Mouse (Mus musculus) G1E (cell line): ENCODE data around the gene Acot7.

Experiments
- CTCF ChIP-seq: IDR thresholded peaks from 2 replicates; pipeline ENCODE4 v1.5.1; 2012; ENCODE audit warnings: low read depth, low read length, inconsistent platforms, mixed read lengths
- GATA1 ChIP-seq: IDR thresholded peaks from 2 replicates; pipeline ENCODE4 v1.6.1; 2012; ENCODE audit warnings: borderline replicate concordance, low read length, inconsistent platforms, mixed read lengths
- GATA2 ChIP-seq: IDR thresholded peaks from 2 replicates; pipeline ENCODE4 v1.6.1; 2012; ENCODE audit warnings: low read depth, low read length, inconsistent platforms, borderline replicate concordance
- POLR2AphosphoS5 ChIP-seq: IDR thresholded peaks from 2 replicates; pipeline ENCODE4 v1.6.1; 2012; ENCODE audit warnings: low read depth, low read length, inconsistent platforms; ENCODE audit not compliant: insufficient replicate concordance
- TAL1 ChIP-seq: conservative IDR thresholded peaks from 2 replicates; pipeline ENCODE4 v1.6.1; 2012; ENCODE audit warnings: low read depth, low read length, inconsistent platforms, mixed read lengths

- TF ChIP-seq CTCF (no peak), GATA1 (no peak), POLR2AphosphoS5 (no peak), TAL1 (no peak), GATA2 (no peak)
Measured at GRCm38 (mm10) chr4:152290385-152290784, 112.5 kb downstream of the Acot7 start.
